Mouse (Mus musculus): ENCODE data around the gene Rasal2. TPM values are rescaled to one million over a fixed set of nuclear protein-coding genes. Genes with fewer than 3 reads are reported as not detected.

Gene Rasal2
- total RNA-seq, 1 experiment: 8.1 TPM

- DNase-seq (ENCODE audit: low read depth, low spot score): no peak
- no peaks in the 10 kb centered on the region for H3K9me3 ChIP-seq (ENCODE audit: control insufficient read depth, insufficient read depth, low read depth, low read length)
- in situ Hi-C loops (cut with MboI; ENCODE audit: low sequenced_read_pairs in 2 of 2, unreplicated experiment in 2 of 2): no loop called here
- TF ChIP-seq ZNF384 (IDR thresholded peaks at IDR 0.05; ENCODE audit: low read depth, low read length) (no peak), CHD2 (IDR thresholded peaks at IDR 0.05; ENCODE audit: low read depth, low read length) (no peak), HCFC1 (IDR thresholded peaks at IDR 0.05; ENCODE audit: borderline replicate concordance, insufficient read depth, low read length) (no peak), MAFK (IDR thresholded peaks at IDR 0.05; ENCODE audit: insufficient read depth, low read depth, low read length) (no peak), ZC3H11A (IDR thresholded peaks at IDR 0.05; ENCODE audit: borderline replicate concordance, low read depth, low read length) (no peak)
- no peak overlapping the region for H3K27ac ChIP-seq (ENCODE audit: insufficient read depth, low read depth, low read length, poor library complexity, severe bottlenecking)
- no peak overlapping the region for H3K4me3 ChIP-seq (ENCODE audit: insufficient read depth in 1 of 2, low read depth in 1 of 2, low read length in 2 of 2, poor library complexity in 1 of 2, severe bottlenecking in 1 of 2)
- H3K9ac ChIP-seq (ENCODE audit: insufficient read depth, low read depth, low read length, poor library complexity, severe bottlenecking): no peak overlapping the region
- peaks cover 11 to 16% of the 10 kb centered on the region in 2 experiments; a peak in 3 of 4 replicates for H3K4me1 ChIP-seq (ENCODE audit: control insufficient read depth in 2 of 2, insufficient read depth in 2 of 2, low read length in 2 of 2, poor library complexity in 1 of 2)
- no peaks in the 10 kb centered on the region for H3K36me3 ChIP-seq (ENCODE audit: control insufficient read depth, insufficient read depth, low read length, poor library complexity, severe bottlenecking)
Observed at GRCm38 (mm10) chr1:157443723-157444561, 31.5 kb upstream of the Rasal2 start.

DNA sequence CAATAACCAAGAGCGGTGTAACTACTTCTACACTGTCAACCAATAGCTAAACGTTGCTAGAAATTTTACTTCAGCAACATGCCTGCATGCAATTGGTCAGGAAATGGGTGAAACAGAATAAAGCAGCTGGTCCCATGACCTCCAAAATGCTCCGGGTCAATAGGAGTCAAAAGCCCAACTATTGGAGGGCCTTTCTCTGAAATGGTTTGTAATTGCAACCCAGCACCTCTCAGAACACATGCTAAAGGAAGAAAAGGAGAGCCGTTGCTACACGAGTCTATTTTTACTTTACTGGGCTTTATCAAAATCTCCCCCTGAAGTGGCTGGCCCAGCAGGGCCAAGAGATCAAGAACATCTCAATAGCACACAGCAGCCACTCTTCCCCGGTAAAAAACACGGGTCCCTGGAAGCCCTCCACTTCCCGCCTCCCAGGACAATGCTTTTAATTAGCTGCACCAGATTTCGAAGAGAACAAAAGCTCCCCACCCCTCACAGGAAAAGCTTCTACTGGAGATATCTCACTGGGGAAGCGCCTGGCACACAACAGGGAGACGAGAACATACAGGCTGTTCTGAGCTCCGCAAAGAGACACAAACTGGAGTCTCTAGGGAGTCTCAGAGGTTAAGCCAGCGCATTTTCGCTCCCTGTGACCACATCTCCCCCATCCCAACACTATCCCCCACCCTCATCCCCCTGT lies 30.8 kb upstream of the Rasal2 start:
- Histone ChIP-seq H3K27ac (ENCODE audit: insufficient read depth, low read depth, low read length, poor library complexity, severe bottlenecking) (no peak overlapping the region), H3K4me1 (ENCODE audit: control insufficient read depth in 2 of 2, insufficient read depth in 2 of 2, low read length in 2 of 2, poor library complexity in 1 of 2) (peaks cover 11 to 16% of the 10 kb centered on the region in 2 experiments; a peak in 3 of 4 replicates), H3K9me3 (ENCODE audit: control insufficient read depth, insufficient read depth, low read depth, low read length) (no peaks in the 10 kb centered on the region), H3K36me3 (ENCODE audit: control insufficient read depth, insufficient read depth, low read length, poor library complexity, severe bottlenecking) (no peaks in the 10 kb centered on the region), H3K9ac (ENCODE audit: insufficient read depth, low read depth, low read length, poor library complexity, severe bottlenecking) (no peak overlapping the region), H3K4me3 (ENCODE audit: insufficient read depth in 1 of 2, low read depth in 1 of 2, low read length in 2 of 2, poor library complexity in 1 of 2, severe bottlenecking in 1 of 2) (no peak overlapping the region)
- no peak for DNase-seq (ENCODE audit: low read depth, low spot score)
- in situ Hi-C loops (cut with MboI; ENCODE audit: low sequenced_read_pairs in 2 of 2, unreplicated experiment in 2 of 2): no loop called here
- TF ChIP-seq MAFK (IDR thresholded peaks at IDR 0.05; ENCODE audit: insufficient read depth, low read depth, low read length) (no peak), CHD2 (IDR thresholded peaks at IDR 0.05; ENCODE audit: low read depth, low read length) (no peak), HCFC1 (IDR thresholded peaks at IDR 0.05; ENCODE audit: borderline replicate concordance, insufficient read depth, low read length) (no peak), ZNF384 (IDR thresholded peaks at IDR 0.05; ENCODE audit: low read depth, low read length) (no peak), ZC3H11A (IDR thresholded peaks at IDR 0.05; ENCODE audit: borderline replicate concordance, low read depth, low read length) (no peak)

- Histone ChIP-seq H3K9me3 (ENCODE audit: control insufficient read depth, insufficient read depth, low read depth, low read length) (no peaks in the 10 kb centered on the region), H3K4me1 (ENCODE audit: control insufficient read depth in 2 of 2, insufficient read depth in 2 of 2, low read length in 2 of 2, poor library complexity in 1 of 2) (peaks cover 11 to 16% of the 10 kb centered on the region in 2 experiments; a peak in 3 of 4 replicates), H3K9ac (ENCODE audit: insufficient read depth, low read depth, low read length, poor library complexity, severe bottlenecking) (0 out of 2 replicates have a peak overlapping the region, but pooled peaks have one; percentile 15), H3K27ac (ENCODE audit: insufficient read depth, low read depth, low read length, poor library complexity, severe bottlenecking) (no peak overlapping the region), H3K36me3 (ENCODE audit: control insufficient read depth, insufficient read depth, low read length, poor library complexity, severe bottlenecking) (no peaks in the 10 kb centered on the region), H3K4me3 (ENCODE audit: insufficient read depth in 1 of 2, low read depth in 1 of 2, low read length in 2 of 2, poor library complexity in 1 of 2, severe bottlenecking in 1 of 2) (peak overlapping the region; percentile 3 to 52; a peak in 2 of 4 replicates)
- DNase-seq (ENCODE audit: low read depth, low spot score): no peak
- in situ Hi-C loops (cut with MboI; ENCODE audit: low sequenced_read_pairs in 2 of 2, unreplicated experiment in 2 of 2): no loop called here
- TF ChIP-seq HCFC1 (IDR thresholded peaks at IDR 0.05; ENCODE audit: borderline replicate concordance, insufficient read depth, low read length) (no peak), ZNF384 (IDR thresholded peaks at IDR 0.05; ENCODE audit: low read depth, low read length) (no peak), CHD2 (IDR thresholded peaks at IDR 0.05; ENCODE audit: low read depth, low read length) (no peak), MAFK (IDR thresholded peaks at IDR 0.05; ENCODE audit: insufficient read depth, low read depth, low read length) (no peak), ZC3H11A (IDR thresholded peaks at IDR 0.05; ENCODE audit: borderline replicate concordance, low read depth, low read length) (no peak)
Observed at GRCm38 (mm10) chr1:157439973-157440641, 27.7 kb upstream of the Rasal2 start.

- peaks cover 7 to 14% of the 10 kb centered on the region in 2 experiments; a peak in 3 of 4 replicates for H3K4me1 ChIP-seq (ENCODE audit: control insufficient read depth in 2 of 2, insufficient read depth in 2 of 2, low read length in 2 of 2, poor library complexity in 1 of 2)
- no peak overlapping the region for H3K27ac ChIP-seq (ENCODE audit: insufficient read depth, low read depth, low read length, poor library complexity, severe bottlenecking)
- no peak for DNase-seq (ENCODE audit: low read depth, low spot score)
- H3K9ac ChIP-seq (ENCODE audit: insufficient read depth, low read depth, low read length, poor library complexity, severe bottlenecking): no peak overlapping the region
- TF ChIP-seq HCFC1 (IDR thresholded peaks at IDR 0.05; ENCODE audit: borderline replicate concordance, insufficient read depth, low read length) (no peak), ZNF384 (IDR thresholded peaks at IDR 0.05; ENCODE audit: low read depth, low read length) (no peak), CHD2 (IDR thresholded peaks at IDR 0.05; ENCODE audit: low read depth, low read length) (no peak), MAFK (IDR thresholded peaks at IDR 0.05; ENCODE audit: insufficient read depth, low read depth, low read length) (no peak), ZC3H11A (IDR thresholded peaks at IDR 0.05; ENCODE audit: borderline replicate concordance, low read depth, low read length) (no peak)
- no peaks in the 10 kb centered on the region for H3K9me3 ChIP-seq (ENCODE audit: control insufficient read depth, insufficient read depth, low read depth, low read length)
- in situ Hi-C loops (cut with MboI; ENCODE audit: low sequenced_read_pairs in 2 of 2, unreplicated experiment in 2 of 2): no loop called here
- no peaks in the 10 kb centered on the region for H3K36me3 ChIP-seq (ENCODE audit: control insufficient read depth, insufficient read depth, low read length, poor library complexity, severe bottlenecking)
- H3K4me3 ChIP-seq (ENCODE audit: insufficient read depth in 1 of 2, low read depth in 1 of 2, low read length in 2 of 2, poor library complexity in 1 of 2, severe bottlenecking in 1 of 2): no peak overlapping the region
Observed at GRCm38 (mm10) chr1:157439101-157439500, 26.7 kb upstream of the Rasal2 start.
